Mouse (Mus musculus): ENCODE data around the gene Galk2. TPM values are rescaled to one million over a fixed set of nuclear protein-coding genes. Genes with fewer than 3 reads are reported as not detected.

Gene Galk2
- total RNA-seq (2021): 1 to 10 TPM; 3.1 to 3.2 TPM
- long read RNA-seq, experiment 1, partial matches to known transcripts: 0 of 3 reads
- long read RNA-seq, experiment 1, other reads (novel, unspliced or antisense): 0 of 3 reads
- long read RNA-seq, experiment 2, partial matches to known transcripts: 0 of 3 reads
- long read RNA-seq, experiment 2, other reads (novel, unspliced or antisense): 1 of 3 reads

GRCm38 (mm10) chr2:125858521-125859280 is at the start of gene Galk2, which contains the start of gene Cops2:
Gene Galk2, plus strand, starts transcription at chr2:125859109.
Gene Cops2, minus strand, starts transcription at chr2:125859139.
- DNase-seq (ENCODE audit: low spot score): peak; percentile 95

- no peak for DNase-seq (ENCODE audit: low spot score)
These were observed 49.4 kb upstream of the Galk2 start for GRCm38 (mm10) chr2:125809551-125809950.

- no peak for DNase-seq (ENCODE audit: low spot score)
These were observed 47.6 kb upstream of the Galk2 start for GRCm38 (mm10) chr2:125811332-125811731.

GRCm38 (mm10) chr2:125813972-125814595 is 44.8 kb upstream of the Galk2 start:
- DNase-seq (ENCODE audit: low spot score): no peak

- no peak for DNase-seq (ENCODE audit: low spot score)
These were observed 38.5 kb upstream of the Galk2 start for GRCm38 (mm10) chr2:125820397-125820796.

- no peak for DNase-seq (ENCODE audit: low spot score)
These were observed 32.7 kb upstream of the Galk2 start for GRCm38 (mm10) chr2:125826201-125826600.

GRCm38 (mm10) chr2:125827898-125828297 is 31.0 kb upstream of the Galk2 start:
- no peak for DNase-seq (ENCODE audit: low spot score)

- DNase-seq (ENCODE audit: low spot score): no peak
These were observed 29.0 kb upstream of the Galk2 start for GRCm38 (mm10) chr2:125829924-125830323.

GRCm38 (mm10) chr2:125838091-125838490 is 20.8 kb upstream of the Galk2 start:
- no peak for DNase-seq (ENCODE audit: low spot score)

GRCm38 (mm10) chr2:125838708-125839284 is 20.1 kb upstream of the Galk2 start:
- DNase-seq (ENCODE audit: low spot score): no peak

GRCm38 (mm10) chr2:125851237-125851636 is 7.7 kb upstream of the Galk2 start:
- no peak for DNase-seq (ENCODE audit: low spot score)

- DNase-seq (ENCODE audit: low spot score): no peak
These were observed 1.2 kb upstream of the Galk2 start for GRCm38 (mm10) chr2:125857707-125858106.

GRCm38 (mm10) chr2:125863799-125864198 is 4.9 kb downstream of the Galk2 start:
- DNase-seq (ENCODE audit: low spot score): no peak

- DNase-seq (ENCODE audit: low spot score): no peak
These were observed 5.6 kb downstream of the Galk2 start for GRCm38 (mm10) chr2:125864551-125864950.

GRCm38 (mm10) chr2:125865585-125865984 is 6.7 kb downstream of the Galk2 start:
- DNase-seq (ENCODE audit: low spot score): no peak

- peak; percentile 51 for DNase-seq (ENCODE audit: low spot score)
These were observed 7.3 kb downstream of the Galk2 start for GRCm38 (mm10) chr2:125866058-125866740.

GRCm38 (mm10) chr2:125868301-125868700 is 9.4 kb downstream of the Galk2 start:
- no peak for DNase-seq (ENCODE audit: low spot score)

GRCm38 (mm10) chr2:125870159-125870558 is 11.2 kb downstream of the Galk2 start:
- DNase-seq (ENCODE audit: low spot score): no peak

- no peak for DNase-seq (ENCODE audit: low spot score)
These were observed 27.1 kb downstream of the Galk2 start for GRCm38 (mm10) chr2:125885891-125886576.

GRCm38 (mm10) chr2:125893096-125893495 is 34.2 kb downstream of the Galk2 start:
- peak; percentile 50 for DNase-seq (ENCODE audit: low spot score)

GRCm38 (mm10) chr2:125895099-125895498 is 36.2 kb downstream of the Galk2 start:
- DNase-seq (ENCODE audit: low spot score): no peak

Measured in gastrocnemius, adult 18-20 months (tissue).